Mouse (Mus musculus): ENCODE results near the gene Sox18. TPM values are rescaled to one million over a fixed set of nuclear protein-coding genes. Genes with fewer than 3 reads are reported as not detected.

Gene Sox18
- 9.4 and 10.4 TPM in 2 replicates for polyA plus RNA-seq (2016; fragmentation: Nextera tagmentation; extraction: Ambion mirVana)

DNA sequence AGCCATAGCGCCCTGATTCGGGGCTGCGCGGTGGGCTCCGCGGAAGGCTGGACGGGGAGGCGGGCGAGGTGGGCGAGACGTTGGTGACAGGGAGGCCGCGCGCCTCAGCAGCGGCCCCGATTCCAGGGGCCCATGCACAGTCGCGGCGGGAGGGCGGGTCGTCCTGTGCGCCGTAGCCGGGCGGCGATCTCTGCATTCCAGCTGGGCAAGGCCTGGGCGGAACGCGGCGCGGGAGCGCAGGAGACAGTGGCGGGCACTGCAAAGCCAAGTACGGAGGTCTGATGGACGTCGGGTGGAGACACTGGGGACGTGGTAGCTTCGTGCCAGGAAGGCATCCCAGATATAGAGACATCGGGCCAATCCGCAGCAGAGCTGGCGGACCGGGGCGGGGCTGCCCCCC lies at the start of gene Sox18:
TSS of gene Sox18 (minus strand) at position 315 of the 400 bp plus-strand sequence.
- under 1% methylated on average over 43 of the region's 43 CpGs for WGBS (ENCODE audit: insufficient replicate concordance)

DNA sequence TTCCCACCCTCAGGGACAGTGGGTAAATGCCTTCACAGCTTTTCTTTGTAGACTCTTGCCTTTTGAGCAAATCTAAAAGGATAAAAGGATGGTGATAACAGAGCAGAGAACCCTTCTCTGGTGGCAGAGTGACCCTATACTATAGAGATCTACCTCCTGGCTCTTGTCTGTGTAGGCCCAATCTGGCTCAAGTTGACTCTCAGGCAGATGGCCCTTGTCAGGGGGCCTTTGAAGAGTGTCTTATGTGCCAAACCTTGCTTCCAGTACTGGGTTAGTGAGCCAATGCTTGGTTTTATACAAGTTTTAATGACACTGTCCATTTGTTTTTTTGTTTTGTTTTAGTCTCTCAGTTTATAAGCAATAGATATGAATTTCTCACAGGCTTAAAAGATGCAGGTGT lies 49.8 kb upstream of the Sox18 start:
- no peak overlapping the region for H3K9ac ChIP-seq

More for the DNA sequence above, at the start of gene Sox18:
- peak within 1 kb of the TSS; percentile 49 for H3K4me3 ChIP-seq
- H3K4me1 ChIP-seq, result peaks cover 17% of the 10 kb centered on the region
- peak within 1 kb of the TSS; percentile 45; the same call in 1 of the 2 replicates for H3K9ac ChIP-seq
- no peaks in the 10 kb centered on the region for H3K9me3 ChIP-seq (replicated peaks)
- no peak within 1 kb of the TSS for H3K27ac ChIP-seq
- ATAC-seq, result no peak
- H3K36me3 ChIP-seq, result no peaks in the 10 kb centered on the region
- peak within 1 kb of the TSS; percentile 61 for H3K4me2 ChIP-seq
- peaks cover 80% of the 10 kb centered on the region for H3K27me3 ChIP-seq (replicated peaks)

DNA sequence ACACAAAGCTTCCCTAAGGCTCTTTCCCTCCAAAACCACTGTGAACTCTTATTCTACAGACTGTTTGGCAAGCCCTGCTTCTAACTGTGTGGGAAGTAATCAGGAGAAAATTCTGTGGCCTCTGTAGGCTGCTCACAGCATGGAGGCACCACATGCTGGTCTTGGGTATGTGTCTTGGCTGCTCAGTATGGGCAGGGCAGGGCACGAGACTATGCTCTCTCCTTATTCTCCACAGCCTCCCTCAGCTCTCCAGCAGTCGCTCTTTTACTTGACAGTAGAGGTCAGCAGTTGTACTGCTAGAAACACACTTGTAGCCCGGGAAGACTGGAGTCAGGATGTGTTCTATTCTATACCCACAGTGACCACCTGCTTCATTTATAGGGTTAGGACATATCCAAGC lies 48.6 kb upstream of the Sox18 start:
- H3K4me1 ChIP-seq, result peaks cover 1% of the 10 kb centered on the region
- no peaks in the 10 kb centered on the region for H3K36me3 ChIP-seq
- H3K9me3 ChIP-seq (replicated peaks), result no peaks in the 10 kb centered on the region
- no peak for ATAC-seq
- no peaks in the 10 kb centered on the region for H3K27me3 ChIP-seq (replicated peaks)
- H3K27ac ChIP-seq, result no peak overlapping the region
- no peak overlapping the region for H3K4me2 ChIP-seq
- no peak overlapping the region for H3K4me3 ChIP-seq
- WGBS (ENCODE audit: insufficient replicate concordance), result 19% methylated on average over 3 of the region's 3 CpGs
- no peak overlapping the region for H3K9ac ChIP-seq

More for the DNA sequence above, 49.8 kb upstream of the Sox18 start:
- ATAC-seq, result no peak
- Histone ChIP-seq H3K4me2 (no peak overlapping the region), H3K4me3 (no peak overlapping the region), H3K27ac (no peak overlapping the region), H3K27me3 (replicated peaks) (no peaks in the 10 kb centered on the region), H3K9me3 (replicated peaks) (no peaks in the 10 kb centered on the region), H3K4me1 (no peaks in the 10 kb centered on the region), H3K36me3 (no peaks in the 10 kb centered on the region)

DNA sequence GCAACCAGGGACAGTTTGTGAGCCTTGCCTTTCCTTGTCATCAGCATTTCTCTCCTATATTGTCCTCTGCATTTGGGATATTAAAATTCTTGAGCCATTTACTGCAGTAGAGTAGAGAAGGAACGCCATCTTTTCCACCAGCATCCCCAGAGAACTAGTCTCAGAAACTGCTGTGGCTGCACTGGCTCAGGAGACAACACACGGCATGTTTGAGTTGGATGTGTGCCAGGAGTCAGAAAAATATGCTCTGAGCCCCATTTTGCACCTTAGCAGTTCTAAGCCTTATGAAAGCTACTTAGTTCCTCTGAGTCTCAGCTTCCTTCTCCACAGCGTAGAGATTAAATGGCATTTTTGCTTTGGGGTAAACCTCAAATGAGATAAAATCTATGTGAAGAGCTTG lies 45.6 kb upstream of the Sox18 start:
- Histone ChIP-seq H3K27me3 (replicated peaks) (no peaks in the 10 kb centered on the region), H3K9ac (no peak overlapping the region), H3K36me3 (no peaks in the 10 kb centered on the region), H3K9me3 (replicated peaks) (no peaks in the 10 kb centered on the region), H3K4me3 (no peak overlapping the region), H3K4me1 (peaks cover 4% of the 10 kb centered on the region), H3K27ac (no peak overlapping the region), H3K4me2 (no peak overlapping the region)
- 49% methylated on average over 3 of the region's 3 CpGs for WGBS (ENCODE audit: insufficient replicate concordance)
- no peak for ATAC-seq

DNA sequence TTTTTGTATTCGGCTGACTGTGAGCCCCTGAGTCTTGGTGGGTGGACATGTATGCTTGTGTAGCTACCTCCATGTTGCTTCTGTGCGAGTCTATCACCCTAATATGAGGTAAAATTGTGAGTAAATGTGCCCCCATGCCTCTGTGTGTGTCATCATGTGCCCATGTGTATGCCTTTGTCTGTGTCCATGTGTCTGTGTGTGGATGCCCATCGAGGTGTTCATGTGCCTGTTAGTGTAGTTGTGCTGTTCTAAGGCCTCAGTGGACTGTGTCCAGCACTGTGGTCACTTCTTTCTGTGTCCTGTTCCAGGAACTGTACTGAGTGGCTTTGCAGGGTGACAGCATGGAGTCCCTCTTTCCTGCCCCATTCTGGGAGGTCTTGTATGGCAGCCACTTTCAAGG lies 43.9 kb upstream of the Sox18 start:
- Histone ChIP-seq H3K4me2 (peak overlapping the region; percentile 17; the same call in 1 of the 2 replicates), H3K36me3 (no peaks in the 10 kb centered on the region), H3K9ac (no peak overlapping the region), H3K27ac (no peak overlapping the region), H3K4me1 (peaks cover 4% of the 10 kb centered on the region), H3K9me3 (replicated peaks) (no peaks in the 10 kb centered on the region), H3K4me3 (no peak overlapping the region), H3K27me3 (replicated peaks) (no peaks in the 10 kb centered on the region)
- no peak for ATAC-seq
- WGBS (ENCODE audit: insufficient replicate concordance), result 61% methylated on average over 3 of the region's 3 CpGs

DNA sequence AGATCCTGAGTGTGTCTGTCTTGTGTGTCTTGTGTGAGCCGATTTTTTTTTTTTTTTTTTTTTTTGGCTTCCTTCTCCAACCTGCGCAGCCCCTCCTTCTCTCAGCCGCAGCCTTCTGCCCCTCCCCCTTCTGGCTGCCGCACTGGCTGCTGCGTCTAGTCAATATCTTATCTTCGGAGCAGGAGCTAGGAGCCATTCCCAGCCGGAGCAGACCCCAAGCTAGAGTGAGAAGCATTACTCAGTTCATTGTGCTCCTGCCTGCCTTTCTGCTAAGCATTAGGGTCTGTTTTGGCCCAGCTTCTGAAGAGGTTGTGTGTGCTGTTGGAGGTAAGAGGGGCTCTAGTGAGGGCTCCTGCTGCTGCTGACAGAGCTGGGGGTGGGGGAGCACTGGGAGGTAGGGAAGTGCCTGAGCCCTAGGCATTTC lies 43.5 kb upstream of the Sox18 start, which contains the start of gene Oprl1:
TSS of gene Oprl1 (plus strand) at position 114 of the 424 bp plus-strand sequence.
- Histone ChIP-seq H3K27me3 (replicated peaks) (no peaks in the 10 kb centered on the region), H3K27ac (no peak within 1 kb of the TSS), H3K4me3 (no peak within 1 kb of the TSS), H3K9ac (no peak within 1 kb of the TSS), H3K4me2 (peak within 1 kb of the TSS; percentile 17; the same call in 1 of the 2 replicates), H3K4me1 (peaks cover 4% of the 10 kb centered on the region), H3K9me3 (replicated peaks) (no peaks in the 10 kb centered on the region), H3K36me3 (no peaks in the 10 kb centered on the region)
- WGBS (ENCODE audit: insufficient replicate concordance), result under 1% methylated on average over 7 of the region's 7 CpGs
- no peak for ATAC-seq

DNA sequence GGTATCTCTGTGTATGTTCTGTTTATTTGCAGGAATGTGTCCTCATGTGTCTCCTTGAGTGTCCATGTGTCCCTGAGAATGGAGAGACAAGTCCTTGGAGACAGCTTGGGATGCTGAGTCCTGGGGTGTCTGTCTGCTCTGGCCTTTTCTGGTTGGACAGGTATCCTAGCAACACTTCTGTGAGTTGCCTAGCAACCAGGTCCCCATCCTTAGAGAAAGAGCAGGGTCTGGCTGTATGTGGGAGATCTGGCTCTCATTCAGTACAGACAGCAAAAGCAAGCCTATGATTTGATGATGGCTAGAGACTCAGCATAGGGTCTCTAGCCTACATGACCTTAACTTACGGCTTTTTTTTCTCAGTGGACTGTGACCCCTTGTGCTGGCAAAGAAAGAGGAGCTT lies 42.3 kb upstream of the Sox18 start:
- H3K9me3 ChIP-seq (replicated peaks), result no peaks in the 10 kb centered on the region
- H3K27ac ChIP-seq, result no peak overlapping the region
- no peaks in the 10 kb centered on the region for H3K27me3 ChIP-seq (replicated peaks)
- H3K4me1 ChIP-seq, result peaks cover 4% of the 10 kb centered on the region
- 59% methylated on average over 1 of the region's 1 CpGs for WGBS (ENCODE audit: insufficient replicate concordance)
- H3K4me2 ChIP-seq, result no peak overlapping the region
- no peaks in the 10 kb centered on the region for H3K36me3 ChIP-seq
- no peak for ATAC-seq
- no peak overlapping the region for H3K9ac ChIP-seq
- H3K4me3 ChIP-seq, result no peak overlapping the region

DNA sequence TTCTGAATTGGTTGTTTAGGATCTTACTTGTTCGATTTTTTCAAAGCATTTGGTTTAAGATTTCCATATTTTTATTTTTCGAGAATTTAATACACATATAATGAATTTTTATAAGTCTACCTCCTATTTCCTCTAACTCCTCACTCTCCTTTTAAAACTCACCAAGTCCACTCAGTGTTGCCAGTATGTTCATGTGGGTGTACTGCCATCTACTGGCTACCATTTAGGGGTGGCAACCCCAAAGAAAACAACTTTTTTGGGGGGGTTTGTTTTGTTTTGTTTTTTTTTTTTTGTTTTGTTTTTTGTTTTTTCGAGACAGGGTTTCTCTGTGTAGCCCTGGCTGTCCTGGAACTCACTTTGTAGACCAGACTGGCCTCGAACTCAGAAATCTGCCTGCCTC lies 35.2 kb upstream of the Sox18 start:
- no peaks in the 10 kb centered on the region for H3K4me1 ChIP-seq
- no peaks in the 10 kb centered on the region for H3K9me3 ChIP-seq (replicated peaks)
- no peaks in the 10 kb centered on the region for H3K27me3 ChIP-seq (replicated peaks)
- WGBS (ENCODE audit: insufficient replicate concordance), result 19% methylated on average over 4 of the region's 4 CpGs
- H3K36me3 ChIP-seq, result no peaks in the 10 kb centered on the region
- no peak for ATAC-seq
- H3K4me3 ChIP-seq, result no peak overlapping the region
- no peak overlapping the region for H3K4me2 ChIP-seq
- H3K9ac ChIP-seq, result no peak overlapping the region
- no peak overlapping the region for H3K27ac ChIP-seq

DNA sequence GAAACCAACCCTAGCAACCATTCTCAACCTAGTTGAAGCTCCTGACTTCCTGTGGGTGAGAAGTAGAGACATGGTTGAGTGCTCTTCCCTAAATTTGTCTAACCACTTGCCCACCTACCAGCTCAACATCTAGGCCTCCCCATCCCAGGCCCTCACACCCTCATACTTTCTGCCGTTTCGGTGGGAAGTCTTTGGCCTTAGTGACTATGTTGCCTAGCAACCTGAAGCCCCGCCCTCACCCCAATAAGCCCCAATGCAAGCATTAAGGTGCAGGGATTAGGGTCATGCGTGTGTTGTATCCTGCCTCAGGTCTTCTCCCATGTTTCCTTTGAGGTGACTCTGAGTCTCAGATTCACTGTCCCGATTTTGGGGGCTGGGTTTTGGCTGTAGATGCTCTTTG lies 26.8 kb upstream of the Sox18 start, which contains the start of gene Lkaaear1:
TSS of gene Lkaaear1 (minus strand) at position 202 of the 400 bp plus-strand sequence.
- Histone ChIP-seq H3K27ac (no peak within 1 kb of the TSS), H3K4me1 (peaks cover 15% of the 10 kb centered on the region), H3K9ac (no peak within 1 kb of the TSS), H3K27me3 (replicated peaks) (peaks cover 20% of the 10 kb centered on the region), H3K4me3 (no peak within 1 kb of the TSS), H3K9me3 (replicated peaks) (no peaks in the 10 kb centered on the region), H3K36me3 (no peaks in the 10 kb centered on the region), H3K4me2 (no peak within 1 kb of the TSS)
- no peak for ATAC-seq
- WGBS (ENCODE audit: insufficient replicate concordance), result 46% methylated on average over 5 of the region's 5 CpGs

DNA sequence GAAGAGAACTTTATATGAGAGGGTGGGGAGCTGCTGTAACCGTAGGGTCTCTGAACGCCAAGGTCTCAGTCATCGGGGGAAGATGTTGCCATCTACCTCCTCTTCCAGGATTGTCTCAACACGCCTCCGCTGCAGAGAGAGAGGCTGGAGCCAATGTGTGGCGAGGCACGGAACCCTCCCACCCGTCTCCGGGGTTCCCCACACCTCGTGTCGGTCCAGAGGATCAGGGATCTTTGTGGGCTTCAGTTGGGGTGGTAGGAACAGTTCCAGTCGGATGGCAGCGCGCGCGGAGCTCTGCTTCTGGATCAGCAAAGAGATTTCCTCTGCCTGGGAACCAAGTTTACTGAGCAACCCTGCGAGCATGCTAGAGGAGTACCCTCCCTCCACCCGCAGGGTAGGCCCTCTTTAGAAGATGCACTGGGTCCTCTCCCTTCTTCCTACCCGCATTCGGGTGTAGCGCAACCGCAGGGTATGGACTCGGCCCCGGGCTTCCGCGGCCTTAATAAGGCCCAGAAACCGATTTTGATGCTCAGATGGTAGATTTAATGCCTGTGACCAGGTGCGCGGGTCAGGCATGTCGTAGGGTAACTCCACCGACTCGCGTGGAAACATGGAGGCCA lies 25.5 kb upstream of the Sox18 start:
- H3K36me3 ChIP-seq, result no peaks in the 10 kb centered on the region
- no peak overlapping the region for H3K27ac ChIP-seq
- H3K27me3 ChIP-seq (replicated peaks), result peaks cover 27% of the 10 kb centered on the region
- no peaks in the 10 kb centered on the region for H3K9me3 ChIP-seq (replicated peaks)
- H3K9ac ChIP-seq, result no peak overlapping the region
- no peak for ATAC-seq
- H3K4me1 ChIP-seq, result peaks cover 28% of the 10 kb centered on the region
- no peak overlapping the region for H3K4me3 ChIP-seq
- WGBS (ENCODE audit: insufficient replicate concordance), result 66% methylated on average over 33 of the region's 33 CpGs
- no peak overlapping the region for H3K4me2 ChIP-seq

DNA sequence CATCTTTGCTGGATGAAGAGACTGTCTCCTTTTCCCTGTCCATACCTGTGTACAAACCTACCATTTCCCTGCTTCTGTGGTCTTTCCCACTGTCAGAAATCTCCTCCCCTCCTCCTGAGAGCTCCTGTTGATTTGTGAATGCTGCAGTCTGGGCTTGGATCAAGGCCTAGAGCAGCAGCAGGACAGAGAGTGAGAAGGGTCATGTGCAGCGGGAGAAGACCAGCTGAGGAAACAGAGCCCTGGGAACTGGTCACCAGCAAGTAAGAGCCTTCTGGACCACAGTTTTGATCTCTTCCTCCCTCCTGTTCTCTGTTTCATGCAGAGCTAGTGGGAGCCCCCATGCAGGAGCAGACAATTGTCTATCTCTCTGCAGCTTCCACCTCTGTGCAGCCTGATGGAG lies 24.3 kb upstream of the Sox18 start:
- WGBS (ENCODE audit: insufficient replicate concordance), result 50% methylated on average over 1 of the region's 1 CpGs
- no peak overlapping the region for H3K9ac ChIP-seq
- no peak for ATAC-seq
- H3K36me3 ChIP-seq, result no peaks in the 10 kb centered on the region
- no peaks in the 10 kb centered on the region for H3K9me3 ChIP-seq (replicated peaks)
- H3K4me1 ChIP-seq, result peaks cover 29% of the 10 kb centered on the region
- no peak overlapping the region for H3K4me2 ChIP-seq
- no peak overlapping the region for H3K27ac ChIP-seq
- H3K4me3 ChIP-seq, result no peak overlapping the region
- H3K27me3 ChIP-seq (replicated peaks), result peaks cover 27% of the 10 kb centered on the region

DNA sequence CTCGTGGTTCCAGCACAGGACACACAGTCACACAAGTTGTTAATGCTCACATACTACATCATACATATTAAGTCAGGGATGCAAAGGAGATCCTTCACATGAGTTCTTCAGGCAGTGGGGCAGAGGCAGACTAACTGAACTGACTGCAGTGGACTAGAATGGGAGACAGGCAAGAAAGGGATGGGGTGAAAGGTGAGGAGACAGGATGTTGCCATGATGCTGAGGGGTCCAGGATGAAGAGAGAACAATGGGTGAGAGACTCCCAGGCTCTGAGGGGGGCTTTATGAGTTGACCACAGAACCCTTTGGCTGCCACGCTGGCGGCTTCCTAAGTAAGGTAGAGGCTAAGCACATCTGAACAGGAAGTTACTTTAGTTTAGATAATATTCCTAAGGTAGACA lies 23.1 kb upstream of the Sox18 start:
- H3K4me2 ChIP-seq, result peak overlapping the region; percentile 87
- no peak overlapping the region for H3K27ac ChIP-seq
- H3K4me3 ChIP-seq, result no peak overlapping the region
- peaks cover 29% of the 10 kb centered on the region for H3K4me1 ChIP-seq
- WGBS (ENCODE audit: insufficient replicate concordance), result 65% methylated on average over 3 of the region's 3 CpGs
- no peaks in the 10 kb centered on the region for H3K9me3 ChIP-seq (replicated peaks)
- ATAC-seq, result no peak
- H3K27me3 ChIP-seq (replicated peaks), result peaks cover 27% of the 10 kb centered on the region
- H3K9ac ChIP-seq, result no peak overlapping the region
- peaks cover 4% of the 10 kb centered on the region for H3K36me3 ChIP-seq

Measured in liver, embryonic 12.5 days (tissue).